8 mouse cellular contexts compared by ENCODE assay signal in the genomic region with DNA sequence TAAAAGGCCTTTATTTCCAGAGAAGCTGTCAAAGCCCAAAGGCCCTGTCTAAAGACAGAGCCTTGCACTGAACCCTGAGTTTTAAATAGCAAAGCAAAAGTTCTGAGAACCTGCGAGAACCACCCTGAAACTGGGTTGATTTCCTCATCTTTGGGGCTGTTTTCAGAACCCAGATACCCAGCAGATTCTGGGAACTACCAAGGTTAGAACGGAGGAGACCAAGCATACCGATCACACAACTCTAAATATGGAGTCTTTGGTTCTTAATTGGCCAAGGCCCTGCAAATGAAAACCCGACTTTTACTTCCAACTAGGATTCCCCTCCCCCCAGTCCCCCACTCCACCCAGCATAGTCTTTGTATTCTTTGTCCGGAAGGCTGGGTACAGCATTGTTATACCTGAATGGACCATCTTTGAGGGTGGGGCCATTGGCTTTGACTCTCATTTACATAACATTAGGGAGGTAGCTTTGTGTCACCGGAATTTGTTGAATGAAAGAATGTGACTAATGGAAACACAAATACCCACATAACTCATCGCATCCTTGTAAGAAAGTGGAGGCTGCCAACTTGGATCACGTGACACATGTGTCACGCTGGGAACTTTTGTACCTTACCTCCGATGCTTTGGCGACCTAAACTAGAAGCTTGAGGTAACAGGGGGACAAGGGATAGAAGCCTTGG.
DNase-seq lines count a peak whose midpoint lies in the region; ATAC-seq lines count a peak whose summit lies in the region.

No protein-coding gene starts in this region.

- peak; percentile 74 for ATAC-seq in forebrain, embryonic 11.5 days (replicated peaks; ENCODE audit: low FRiP score)
- ATAC-seq in forebrain, embryonic 16.5 days, result no peak
- peak; percentile 25; the same call in 1 of the 2 replicates for ATAC-seq in forebrain, embryonic 14.5 days
- no peak for ATAC-seq in liver, embryonic 16.5 days (ENCODE audit: low read depth)

- 27% methylated on average over 11 of the region's 11 CpGs for WGBS in forebrain, embryonic 11.5 days
- WGBS in forebrain, embryonic 16.5 days, result 14% methylated on average over 11 of the region's 11 CpGs
- 15% methylated on average over 11 of the region's 11 CpGs for WGBS in forebrain, embryonic 14.5 days
- WGBS in liver, embryonic 16.5 days (ENCODE audit: insufficient replicate concordance), result 69% methylated on average over 11 of the region's 11 CpGs

- peaks cover 2% of the 10 kb centered on the region; the same call in 1 of the 2 replicates for H3K9me3 ChIP-seq in forebrain, embryonic 11.5 days (ENCODE audit: control insufficient read depth, low read length)
- no peaks in the 10 kb centered on the region; the same call in 1 of the 2 replicates for H3K9me3 ChIP-seq in forebrain, embryonic 16.5 days (ENCODE audit: control insufficient read depth, low read length)
- H3K9me3 ChIP-seq in forebrain, embryonic 14.5 days (replicated peaks; ENCODE audit: control insufficient read depth, low read length), result no peaks in the 10 kb centered on the region
- H3K9me3 ChIP-seq in liver, embryonic 16.5 days (replicated peaks; ENCODE audit: control insufficient read depth, low read length), result no peaks in the 10 kb centered on the region

- no peaks in the 10 kb centered on the region; the same call in 1 of the 2 replicates for H3K36me3 ChIP-seq in forebrain, embryonic 11.5 days (ENCODE audit: control insufficient read depth, insufficient read depth, low read length)
- H3K36me3 ChIP-seq in forebrain, embryonic 16.5 days (ENCODE audit: control insufficient read depth, insufficient read depth), result no peaks in the 10 kb centered on the region
- H3K36me3 ChIP-seq in forebrain, embryonic 14.5 days (ENCODE audit: control insufficient read depth, insufficient read depth, low read length), result no peaks in the 10 kb centered on the region
- H3K36me3 ChIP-seq in liver, embryonic 16.5 days (ENCODE audit: control insufficient read depth, insufficient read depth), result no peaks in the 10 kb centered on the region

- H3K27ac ChIP-seq in forebrain, embryonic 11.5 days (ENCODE audit: low read depth, low read length), result peak overlapping the region; percentile 42
- H3K27ac ChIP-seq in forebrain, embryonic 16.5 days (ENCODE audit: low read length), result no peak overlapping the region
- H3K27ac ChIP-seq in forebrain, embryonic 14.5 days (ENCODE audit: low read depth, low read length), result 0 out of 2 replicates have a peak overlapping the region, but pooled peaks have one; percentile 58
- peak overlapping the region; percentile 76 for H3K27ac ChIP-seq in liver, embryonic 16.5 days (ENCODE audit: low read length)

- H3K9ac ChIP-seq in forebrain, embryonic 11.5 days (ENCODE audit: low read length), result no peak overlapping the region
- H3K9ac ChIP-seq in forebrain, embryonic 16.5 days (replicated peaks; ENCODE audit: low read depth, low read length), result no peak overlapping the region
- H3K9ac ChIP-seq in forebrain, embryonic 14.5 days (ENCODE audit: low read length), result no peak overlapping the region; the same call in 1 of the 2 replicates
- peak overlapping the region; percentile 15; the same call in 1 of the 2 replicates for H3K9ac ChIP-seq in liver, embryonic 16.5 days (ENCODE audit: low read depth, low read length)

- no peak overlapping the region for H3K4me3 ChIP-seq in forebrain, embryonic 11.5 days (ENCODE audit: low read depth, low read length)
- H3K4me3 ChIP-seq in forebrain, embryonic 16.5 days (replicated peaks; ENCODE audit: low read length), result no peak overlapping the region
- no peak overlapping the region for H3K4me3 ChIP-seq in forebrain, embryonic 14.5 days (ENCODE audit: low read depth, low read length)
- H3K4me3 ChIP-seq in liver, embryonic 16.5 days (ENCODE audit: low read depth, low read length), result no peak overlapping the region

- peak; percentile 50 for DNase-seq in forebrain, embryonic 11.5 days (ENCODE audit: low spot score)
- DNase-seq in CD4-positive, CD25-positive, alpha-beta regulatory T cell, adult 2 months (ENCODE audit: low read depth, low spot score), result peak; percentile 78
- no peak for DNase-seq in forebrain, embryonic 14.5 days (ENCODE audit: low spot score)
- DNase-seq in thymus, adult 18-20 months, result no peak
- DNase-seq in urinary bladder, postnatal 25 days (ENCODE audit: low spot score), result no peak
- no peak for DNase-seq in gastrocnemius, postnatal 25 days

- H3K27me3 ChIP-seq in forebrain, embryonic 11.5 days (ENCODE audit: control insufficient read depth, insufficient read depth, low read length), result no peaks in the 10 kb centered on the region
- no peaks in the 10 kb centered on the region for H3K27me3 ChIP-seq in forebrain, embryonic 16.5 days (replicated peaks; ENCODE audit: control insufficient read depth, insufficient read depth, low read length)
- no peaks in the 10 kb centered on the region for H3K27me3 ChIP-seq in forebrain, embryonic 14.5 days (replicated peaks; ENCODE audit: control insufficient read depth, insufficient read depth, low read length)
- H3K27me3 ChIP-seq in liver, embryonic 16.5 days (ENCODE audit: control insufficient read depth, insufficient read depth, low read depth, low read length), result no peaks in the 10 kb centered on the region

- peaks cover 14% of the 10 kb centered on the region for H3K4me1 ChIP-seq in forebrain, embryonic 11.5 days (replicated peaks; ENCODE audit: control insufficient read depth, insufficient read depth, low read length)
- H3K4me1 ChIP-seq in forebrain, embryonic 16.5 days (replicated peaks; ENCODE audit: control insufficient read depth, insufficient read depth, low read length), result peaks cover 26% of the 10 kb centered on the region
- H3K4me1 ChIP-seq in forebrain, embryonic 14.5 days (ENCODE audit: control insufficient read depth, insufficient read depth, low read length), result peaks cover 25% of the 10 kb centered on the region
- H3K4me1 ChIP-seq in liver, embryonic 16.5 days (ENCODE audit: control insufficient read depth, low read depth, low read length), result peaks cover 4% of the 10 kb centered on the region

- H3K4me2 ChIP-seq in forebrain, embryonic 11.5 days (ENCODE audit: low read depth, low read length, severe bottlenecking), result 0 out of 2 replicates have a peak overlapping the region, but pooled peaks have one; percentile 9
- no peak overlapping the region for H3K4me2 ChIP-seq in forebrain, embryonic 16.5 days (ENCODE audit: low read length)
- peak overlapping the region; percentile 70 for H3K4me2 ChIP-seq in forebrain, embryonic 14.5 days (ENCODE audit: low read length)
- peak overlapping the region; percentile 37 for H3K4me2 ChIP-seq in liver, embryonic 16.5 days (ENCODE audit: low read depth, low read length)

Comparison
In these comparisons a context has a peak if more than half of its experiments do, and no peak if none do; other contexts are left out.
1. ATAC-seq: peak in forebrain, embryonic 11.5 days (single experiment) and forebrain, embryonic 14.5 days (single experiment); none in forebrain, embryonic 16.5 days (single experiment) and liver, embryonic 16.5 days (single experiment).
2. DNase-seq: peak in forebrain, embryonic 11.5 days (single experiment) and CD4-positive, CD25-positive, alpha-beta regulatory T cell, adult 2 months (single experiment); none in forebrain, embryonic 14.5 days (single experiment), thymus, adult 18-20 months (0 of 2), urinary bladder, postnatal 25 days (single experiment) and gastrocnemius, postnatal 25 days (single experiment).